Mouse (Mus musculus) bone marrow, adult 2 months (tissue): ENCODE measurements at regions not wholly inside any gene's neighbourhood (a gene's known extent, or its start where the extent isn't known, plus 50 kb on each side); places are given as distances from the start of the nearest gene placed in this dataset.

Experiments used
- H3K27ac ChIP-seq: fragments of 200-500 bp; 2 replicates; pipeline ENCODE4 v1.5.1; 2012; ENCODE audit warnings: low read depth, mild to moderate bottlenecking, control low read depth, inconsistent platforms, low read length; ENCODE audit not compliant: control insufficient read depth, poor library complexity, insufficient read depth
- H3K4me1 ChIP-seq: fragments of 200-500 bp; 2 replicates; pipeline ENCODE4 v1.6.1; 2011; ENCODE audit warnings: low read length; ENCODE audit not compliant: control insufficient read depth, insufficient read depth
- H3K4me3 ChIP-seq: fragments of 200-500 bp; replicated peaks from 2 replicates; pipeline ENCODE3; 2011; ENCODE audit warnings: mild to moderate bottlenecking, low read depth, low read length, control low read depth; ENCODE audit not compliant: control insufficient read depth
- CTCF ChIP-seq: fragments of 200-500 bp; IDR thresholded peaks from 2 replicates; pipeline ENCODE4 v1.5.1; 2011; ENCODE audit warnings: low read length, control low read depth; ENCODE audit not compliant: control insufficient read depth, insufficient read depth
- POLR2A ChIP-seq: fragments of 200-500 bp; IDR thresholded peaks from 2 replicates; pipeline ENCODE4 v1.6.1; 2011; ENCODE audit warnings: low read depth, mild to moderate bottlenecking, control low read depth, low read length, borderline replicate concordance; ENCODE audit not compliant: control insufficient read depth
- WGBS: fragments of 180-500 bp; shearing (Covaris S2); methylation state at CpG from one replicate; pipeline ENCODE4 v1.1.7; 2018; 5-methylcytosine and 5-hydroxymethylcytosine counted together

DNA sequence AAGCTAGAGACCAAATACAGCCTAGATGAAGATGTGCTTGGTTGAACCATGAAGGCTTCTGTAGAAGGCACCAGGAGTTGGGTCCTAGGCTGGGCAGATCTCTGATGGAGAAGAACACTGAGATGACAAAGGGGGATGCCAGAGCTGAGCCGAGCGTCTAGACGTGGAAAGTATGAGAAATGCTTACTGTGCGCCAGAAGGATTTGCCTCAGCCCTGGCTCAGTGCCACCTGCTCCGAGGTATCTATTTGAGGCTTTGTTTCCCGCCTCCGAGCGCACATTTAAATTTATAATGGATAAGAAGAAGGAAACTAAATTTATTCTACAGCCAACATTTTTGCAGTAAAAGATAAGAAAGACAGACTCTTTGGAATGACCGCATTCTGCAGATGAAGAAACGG lies 317.2 kb upstream of the Runx1 start:
- Histone ChIP-seq H3K27ac (no peak overlapping the region), H3K4me1 (peaks cover 6% of the 10 kb centered on the region; the same call in 1 of the 2 replicates), H3K4me3 (no peak overlapping the region)
- 88% methylated on average over 10 of the region's 10 CpGs for WGBS
- TF ChIP-seq CTCF (no peak), POLR2A (no peak)

- H3K27ac ChIP-seq, result no peak overlapping the region; the same call in 1 of the 2 replicates
- H3K4me3 ChIP-seq, result peak overlapping the region; percentile 20
- H3K4me1 ChIP-seq, result peaks cover 2% of the 10 kb centered on the region; the same call in 1 of the 2 replicates
- no peak for TF ChIP-seq POLR2A
- TF ChIP-seq CTCF, result no peak
- WGBS, result 59% methylated on average over 6 of the region's 6 CpGs
Observed at GRCm38 (mm10) chr16:93141967-93142366, 316.0 kb upstream of the Runx1 start.

DNA sequence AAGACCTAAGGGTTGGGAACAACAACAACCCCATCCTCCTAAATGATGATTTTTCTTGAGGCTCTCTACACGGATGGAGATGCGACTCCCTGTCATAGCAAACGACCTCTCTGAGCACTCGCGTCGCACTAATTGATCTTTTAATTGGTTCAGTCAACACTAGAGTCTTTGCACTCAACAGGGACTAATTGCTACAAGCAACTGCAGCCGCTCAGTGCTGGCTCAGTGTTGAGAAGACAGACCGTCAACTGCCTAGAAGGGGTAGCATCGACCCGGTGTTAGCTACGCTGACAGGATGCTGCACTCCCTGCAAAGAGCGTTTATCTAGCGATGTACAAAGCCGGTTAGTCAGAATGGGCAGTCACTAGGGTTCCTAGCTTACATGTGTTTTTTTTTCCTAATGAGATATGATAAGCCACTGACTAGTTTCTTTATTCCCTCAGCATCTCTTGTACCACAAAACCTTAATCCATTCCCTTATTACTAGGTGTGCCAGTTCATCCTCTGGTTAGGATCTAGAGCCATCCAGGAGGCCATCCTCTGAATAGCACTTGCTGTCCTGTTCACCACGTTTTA lies 314.7 kb upstream of the Runx1 start:
- TF ChIP-seq POLR2A, result no peak
- no peak for TF ChIP-seq CTCF
- H3K4me3 ChIP-seq, result no peak overlapping the region
- no peaks in the 10 kb centered on the region; the same call in 1 of the 2 replicates for H3K4me1 ChIP-seq
- WGBS, result 80% methylated on average over 15 of the region's 15 CpGs
- H3K27ac ChIP-seq, result no peak overlapping the region

GRCm38 (mm10) chr16:93137249-93137648 lies 311.3 kb upstream of the Runx1 start:
- no peak overlapping the region for H3K27ac ChIP-seq
- H3K4me3 ChIP-seq, result no peak overlapping the region
- WGBS, result 30% methylated on average over 1 of the region's 1 CpGs
- H3K4me1 ChIP-seq, result no peaks in the 10 kb centered on the region
- TF ChIP-seq CTCF (0 out of 2 replicates have a peak, but pooled peaks have one; percentile 4), POLR2A (no peak)

- Histone ChIP-seq H3K27ac (peak overlapping the region; percentile 14; the same call in 1 of the 2 replicates), H3K4me1 (peaks cover 10% of the 10 kb centered on the region), H3K4me3 (no peak overlapping the region)
- TF ChIP-seq CTCF (no peak), POLR2A (no peak)
- WGBS, result 55% methylated on average over 5 of the region's 5 CpGs
Observed at GRCm38 (mm10) chr16:93131404-93131803, 305.5 kb upstream of the Runx1 start.

DNA sequence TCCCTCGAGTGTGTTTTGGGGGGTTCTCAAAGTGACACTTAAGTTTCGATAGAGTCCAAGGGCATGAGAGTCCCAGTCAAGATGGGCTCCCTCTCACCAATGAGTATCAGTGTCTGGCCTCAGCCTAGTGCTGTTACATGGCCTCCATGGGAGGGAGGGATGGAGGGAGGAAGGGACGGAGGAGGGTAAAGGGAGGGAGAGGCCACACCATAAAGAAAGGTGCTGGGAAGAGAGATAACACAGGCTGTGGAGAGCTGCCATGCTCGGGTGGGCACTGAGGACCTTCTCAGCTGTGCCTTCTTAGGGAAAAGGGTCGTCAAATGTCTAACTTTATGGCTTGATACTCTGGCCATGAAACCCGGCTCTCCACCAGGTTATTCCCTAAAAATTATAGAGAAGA lies 304.7 kb upstream of the Runx1 start:
- H3K4me3 ChIP-seq, result no peak overlapping the region
- TF ChIP-seq CTCF (no peak), POLR2A (no peak)
- WGBS, result 77% methylated on average over 6 of the region's 6 CpGs
- H3K27ac ChIP-seq, result peak overlapping the region; percentile 8
- peaks cover 10% of the 10 kb centered on the region for H3K4me1 ChIP-seq

DNA sequence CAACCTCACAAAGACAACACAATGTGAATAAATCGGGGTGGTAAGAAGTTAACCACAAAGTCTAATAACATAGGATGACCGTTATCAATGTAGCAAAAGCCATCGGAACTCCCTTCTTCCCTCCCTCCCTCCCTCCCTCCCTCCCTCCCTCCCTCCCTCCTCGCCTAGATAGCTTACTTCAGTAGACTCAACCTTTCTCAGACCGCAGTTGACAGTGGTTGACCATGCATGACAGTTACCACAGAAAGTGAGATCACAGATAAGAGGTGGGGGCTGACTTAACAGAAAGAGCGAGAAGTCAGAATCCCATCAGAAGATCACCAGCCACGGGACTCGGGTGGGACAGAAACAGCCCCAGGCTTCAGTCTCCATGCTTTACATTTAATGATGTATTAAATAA lies 297.8 kb upstream of the Runx1 start:
- Histone ChIP-seq H3K4me1 (peaks cover 7% of the 10 kb centered on the region), H3K27ac (no peak overlapping the region), H3K4me3 (no peak overlapping the region)
- TF ChIP-seq POLR2A (no peak), CTCF (no peak)
- WGBS, result 20% methylated on average over 7 of the region's 8 CpGs

GRCm38 (mm10) chr16:93116111-93116969 lies 290.4 kb upstream of the Runx1 start:
- TF ChIP-seq CTCF (no peak), POLR2A (no peak)
- no peaks in the 10 kb centered on the region for H3K4me1 ChIP-seq
- H3K27ac ChIP-seq, result no peak overlapping the region
- H3K4me3 ChIP-seq, result no peak overlapping the region
- whole genome bisulfite sequencing, result 86% methylated on average over 16 of the region's 16 CpGs
